Comparison of ENCODE assay signal across 20 mouse cellular contexts in genomic region chr2:138446943-138447342, GRCm38 (mm10).
"Had no signal": no experiment of that assay in that cellular context is flagged by ENCODE, and none has a peak within 500 bp of the region (broad histone marks: within the 10 kb centered on the region; RNA-seq: fewer than 3 reads in every experiment).

No protein-coding gene starts in this region.

- H3K9me3 ChIP-seq: limb, embryonic 12.5 days; liver, embryonic 13.5 days; lung, embryonic 15.5 days; neural tube, embryonic 12.5 days had no signal

- H3K4me2 ChIP-seq: limb, embryonic 12.5 days; liver, embryonic 13.5 days; lung, embryonic 15.5 days; neural tube, embryonic 12.5 days had no signal

- ATAC-seq: hindbrain, embryonic 16.5 days; liver, postnatal 0 days had no signal

- DNase-seq: kidney, adult 11 months; kidney, adult 9 months; liver; liver, embryonic 13.5 days; liver, postnatal 0 days; lung, postnatal 14 days; retina, postnatal 1 day; right cerebral cortex, postnatal 4 days; spleen, adult 18-20 months; thymus, adult 18-20 months; thymus, postnatal 14 days had no signal

- H3K27me3 ChIP-seq: limb, embryonic 12.5 days; liver, embryonic 13.5 days; lung, embryonic 15.5 days; megakaryocyte, embryonic 14.5 days; neural tube, embryonic 12.5 days had no signal

- H3K9ac ChIP-seq: limb, embryonic 12.5 days; liver, embryonic 13.5 days; liver, postnatal 0 days; lung, embryonic 15.5 days; neural tube, embryonic 12.5 days had no signal

- H3K36me3 ChIP-seq: limb, embryonic 12.5 days; liver, embryonic 13.5 days; lung, embryonic 15.5 days; neural tube, embryonic 12.5 days had no signal

- H3K4me3 ChIP-seq: left cerebral cortex, adult 2 months; limb, embryonic 12.5 days; liver, embryonic 13.5 days; lung, embryonic 15.5 days; megakaryocyte, embryonic 14.5 days; myocyte; neural tube, embryonic 12.5 days had no signal

- H3K27ac ChIP-seq: kidney, postnatal 0 days; left cerebral cortex, adult 2 months; limb, embryonic 12.5 days; liver, embryonic 13.5 days; lung, embryonic 15.5 days; macrophage; neural tube, embryonic 12.5 days had no signal

- H3K4me1 ChIP-seq: liver, embryonic 13.5 days; lung, embryonic 15.5 days; megakaryocyte, embryonic 14.5 days; neural tube, embryonic 12.5 days had no signal
